Mouse (Mus musculus): Measurements from ENCODE around the gene Rab43.

DNA sequence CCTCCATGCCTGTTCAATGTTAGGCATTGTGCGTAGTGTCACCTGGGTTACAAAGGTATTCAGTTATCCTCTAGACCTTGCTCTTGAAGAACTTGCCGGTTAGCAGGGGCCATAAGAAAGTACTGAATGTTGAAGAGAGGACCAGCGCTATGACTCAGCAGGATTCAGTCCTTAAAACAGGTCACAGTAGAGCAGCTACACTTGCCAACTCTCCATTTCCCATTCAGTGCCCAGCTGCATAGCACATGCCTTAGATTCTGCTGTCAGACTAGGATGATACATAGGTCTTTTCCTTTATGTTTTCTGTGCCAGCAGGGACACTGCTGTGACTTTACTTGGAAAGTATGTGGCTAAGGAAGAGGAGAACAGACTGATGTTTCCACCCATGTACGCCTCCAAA, 41.5 kb upstream of the Rab43 start:
- TF ChIP-seq CTCF (IDR thresholded peaks at IDR 0.05; ENCODE audit: insufficient read depth, low read depth, low read length), result no peak
- no peak for TF ChIP-seq POLR2A (IDR thresholded peaks at IDR 0.05; ENCODE audit: insufficient read depth, low read depth, low read length)

All from olfactory bulb, adult 2 months (tissue).